Mouse (Mus musculus): Measurements from ENCODE around the gene Igfbp7.

Igfbp7 gene

GRCm38 (mm10) chr5:77381686-77382085 lies 26.2 kb downstream of the Igfbp7 start:
- DNase-seq (ENCODE audit: extremely low read depth, insufficient read length, low spot score): no peak

GRCm38 (mm10) chr5:77381283-77381682 lies 26.6 kb downstream of the Igfbp7 start:
- DNase-seq (ENCODE audit: extremely low read depth, insufficient read length, low spot score): no peak

- no peak for DNase-seq (ENCODE audit: extremely low read depth, insufficient read length, low spot score)
These were observed 27.4 kb downstream of the Igfbp7 start for GRCm38 (mm10) chr5:77380321-77380901.

GRCm38 (mm10) chr5:77379434-77380135 lies 28.3 kb downstream of the Igfbp7 start:
- no peak for DNase-seq (ENCODE audit: extremely low read depth, insufficient read length, low spot score)

GRCm38 (mm10) chr5:77378027-77378426 lies 29.8 kb downstream of the Igfbp7 start:
- no peak for DNase-seq (ENCODE audit: extremely low read depth, insufficient read length, low spot score)

GRCm38 (mm10) chr5:77375546-77375945 lies 32.3 kb downstream of the Igfbp7 start:
- no peak for DNase-seq (ENCODE audit: extremely low read depth, insufficient read length, low spot score)

GRCm38 (mm10) chr5:77374945-77375344 lies 32.9 kb downstream of the Igfbp7 start:
- peak; percentile 54 for DNase-seq (ENCODE audit: extremely low read depth, insufficient read length, low spot score)

- DNase-seq (ENCODE audit: extremely low read depth, insufficient read length, low spot score): peak; percentile 57
These were observed 35.1 kb downstream of the Igfbp7 start for GRCm38 (mm10) chr5:77372778-77373177.

- no peak for DNase-seq (ENCODE audit: extremely low read depth, insufficient read length, low spot score)
These were observed 35.6 kb downstream of the Igfbp7 start for GRCm38 (mm10) chr5:77372242-77372641.

- no peak for DNase-seq (ENCODE audit: extremely low read depth, insufficient read length, low spot score)
These were observed 37.4 kb downstream of the Igfbp7 start for GRCm38 (mm10) chr5:77370378-77370892.

GRCm38 (mm10) chr5:77369394-77369793 lies 38.4 kb downstream of the Igfbp7 start:
- DNase-seq (ENCODE audit: extremely low read depth, insufficient read length, low spot score): no peak

- peak; percentile 30 for DNase-seq (ENCODE audit: extremely low read depth, insufficient read length, low spot score)
These were observed 39.6 kb downstream of the Igfbp7 start for GRCm38 (mm10) chr5:77368194-77368593.

GRCm38 (mm10) chr5:77367682-77368081 lies 40.2 kb downstream of the Igfbp7 start:
- DNase-seq (ENCODE audit: extremely low read depth, insufficient read length, low spot score): peak; percentile 74

- DNase-seq (ENCODE audit: extremely low read depth, insufficient read length, low spot score): no peak
These were observed 40.7 kb downstream of the Igfbp7 start for GRCm38 (mm10) chr5:77367145-77367544.

GRCm38 (mm10) chr5:77366313-77366712 lies 41.5 kb downstream of the Igfbp7 start:
- DNase-seq (ENCODE audit: extremely low read depth, insufficient read length, low spot score): no peak

- no peak for DNase-seq (ENCODE audit: extremely low read depth, insufficient read length, low spot score)
These were observed 43.3 kb downstream of the Igfbp7 start for GRCm38 (mm10) chr5:77364443-77365038.

GRCm38 (mm10) chr5:77363650-77364049 lies 44.2 kb downstream of the Igfbp7 start:
- no peak for DNase-seq (ENCODE audit: extremely low read depth, insufficient read length, low spot score)

GRCm38 (mm10) chr5:77362120-77362519 lies 45.7 kb downstream of the Igfbp7 start:
- no peak for DNase-seq (ENCODE audit: extremely low read depth, insufficient read length, low spot score)

- no peak for DNase-seq (ENCODE audit: extremely low read depth, insufficient read length, low spot score)
These were observed 46.8 kb downstream of the Igfbp7 start for GRCm38 (mm10) chr5:77361006-77361405.

- no peak for DNase-seq (ENCODE audit: extremely low read depth, insufficient read length, low spot score)
These were observed 47.9 kb downstream of the Igfbp7 start for GRCm38 (mm10) chr5:77359971-77360370.

GRCm38 (mm10) chr5:77358347-77358746 lies 49.5 kb downstream of the Igfbp7 start:
- peak; percentile 65 for DNase-seq (ENCODE audit: extremely low read depth, insufficient read length, low spot score)

Data from 3134 (cell line).